Mouse (Mus musculus): ENCODE measurements around the gene Psmd5.
A peak's percentile ranks its signal among the peaks of the same experiment; 100 is the strongest.

Gene Psmd5

GRCm38 (mm10) chr2:34874816-34875345 lies at the start of gene Psmd5:
Gene Psmd5, minus strand, starts transcription at chr2:34874968.
- no peak for ATAC-seq (ENCODE audit: low TSS enrichment)

- ATAC-seq (ENCODE audit: low TSS enrichment), result no peak
Observed at GRCm38 (mm10) chr2:34922729-34923128, 48.0 kb upstream of the Psmd5 start.

GRCm38 (mm10) chr2:34920144-34920543 lies 45.4 kb upstream of the Psmd5 start:
- no peak for ATAC-seq (ENCODE audit: low TSS enrichment)

GRCm38 (mm10) chr2:34915103-34915502 lies 40.3 kb upstream of the Psmd5 start:
- ATAC-seq (ENCODE audit: low TSS enrichment), result no peak

- no peak for ATAC-seq (ENCODE audit: low TSS enrichment)
Observed at GRCm38 (mm10) chr2:34914823-34915082, 40.0 kb upstream of the Psmd5 start.

- peak; percentile 73; the same call in 1 of the 2 replicates for ATAC-seq (ENCODE audit: low TSS enrichment)
Observed at GRCm38 (mm10) chr2:34914069-34914822, 39.5 kb upstream of the Psmd5 start.

- no peak for ATAC-seq (ENCODE audit: low TSS enrichment)
Observed at GRCm38 (mm10) chr2:34913218-34914068, 38.7 kb upstream of the Psmd5 start, which contains the start of gene Phf19. Gene Phf19, minus strand, starts transcription at chr2:34914026.

- ATAC-seq (ENCODE audit: low TSS enrichment), result no peak
Observed at GRCm38 (mm10) chr2:34912613-34913012, 37.8 kb upstream of the Psmd5 start.

- no peak for ATAC-seq (ENCODE audit: low TSS enrichment)
Observed at GRCm38 (mm10) chr2:34911871-34912270, 37.1 kb upstream of the Psmd5 start.

- ATAC-seq (ENCODE audit: low TSS enrichment), result no peak
Observed at GRCm38 (mm10) chr2:34909719-34910118, 35.0 kb upstream of the Psmd5 start.

- ATAC-seq (ENCODE audit: low TSS enrichment), result peak; percentile 7; the same call in 1 of the 2 replicates
Observed at GRCm38 (mm10) chr2:34906861-34907604, 32.3 kb upstream of the Psmd5 start.

GRCm38 (mm10) chr2:34906426-34906825 lies 31.7 kb upstream of the Psmd5 start:
- ATAC-seq (ENCODE audit: low TSS enrichment), result no peak

- peak; percentile 93 for ATAC-seq (ENCODE audit: low TSS enrichment)
Observed at GRCm38 (mm10) chr2:34904849-34905542, 30.2 kb upstream of the Psmd5 start.

- no peak for ATAC-seq (ENCODE audit: low TSS enrichment)
Observed at GRCm38 (mm10) chr2:34903652-34904405, 29.1 kb upstream of the Psmd5 start.

GRCm38 (mm10) chr2:34903191-34903590 lies 28.4 kb upstream of the Psmd5 start:
- ATAC-seq (ENCODE audit: low TSS enrichment), result no peak

GRCm38 (mm10) chr2:34902731-34903130 lies 28.0 kb upstream of the Psmd5 start:
- no peak for ATAC-seq (ENCODE audit: low TSS enrichment)

- ATAC-seq (ENCODE audit: low TSS enrichment), result no peak
Observed at GRCm38 (mm10) chr2:34901726-34902125, 27.0 kb upstream of the Psmd5 start.

GRCm38 (mm10) chr2:34900412-34900811 lies 25.6 kb upstream of the Psmd5 start:
- ATAC-seq (ENCODE audit: low TSS enrichment), result no peak

- ATAC-seq (ENCODE audit: low TSS enrichment), result no peak
Observed at GRCm38 (mm10) chr2:34899682-34900081, 24.9 kb upstream of the Psmd5 start.

GRCm38 (mm10) chr2:34897820-34898219 lies 23.1 kb upstream of the Psmd5 start:
- no peak for ATAC-seq (ENCODE audit: low TSS enrichment)

Data from frontal cortex, adult (tissue).